Mouse (Mus musculus): ENCODE results near the gene Noxa1. TPM values are rescaled to one million over a fixed set of nuclear protein-coding genes. Genes with fewer than 3 reads are reported as not detected.
A peak's percentile ranks its signal among the peaks of the same experiment; 100 is the strongest.

The Noxa1 gene
- total RNA-seq, 2 experiments from 2014 or later = not detected

DNA sequence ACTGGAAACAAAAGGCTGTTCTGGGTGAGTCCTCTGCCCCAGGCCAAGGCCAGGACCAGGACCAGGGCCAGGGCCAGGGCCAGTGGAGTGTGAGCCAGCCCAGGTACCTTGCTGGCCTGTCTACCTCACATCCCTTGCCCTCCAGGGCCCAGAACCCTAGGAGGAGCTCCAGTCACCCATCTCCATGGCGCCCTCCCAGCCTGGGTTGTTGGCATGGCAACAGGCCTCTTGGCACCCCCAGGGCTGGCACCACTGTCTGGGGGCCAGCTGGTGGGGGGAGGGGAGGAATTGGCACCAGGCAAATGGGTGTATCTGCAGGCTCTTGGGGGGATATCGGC, 39.9 kb downstream of the Noxa1 start:
- no peak for TF ChIP-seq CTCF (IDR thresholded peaks at IDR 0.05)
- peak; percentile 41 for DNase-seq
- Histone ChIP-seq H3K4me3 (peak overlapping the region; percentile 73), H3K27ac (peak overlapping the region; percentile 86)
- intact Hi-C loops (cut with DNase I) = no loop called here

DNA sequence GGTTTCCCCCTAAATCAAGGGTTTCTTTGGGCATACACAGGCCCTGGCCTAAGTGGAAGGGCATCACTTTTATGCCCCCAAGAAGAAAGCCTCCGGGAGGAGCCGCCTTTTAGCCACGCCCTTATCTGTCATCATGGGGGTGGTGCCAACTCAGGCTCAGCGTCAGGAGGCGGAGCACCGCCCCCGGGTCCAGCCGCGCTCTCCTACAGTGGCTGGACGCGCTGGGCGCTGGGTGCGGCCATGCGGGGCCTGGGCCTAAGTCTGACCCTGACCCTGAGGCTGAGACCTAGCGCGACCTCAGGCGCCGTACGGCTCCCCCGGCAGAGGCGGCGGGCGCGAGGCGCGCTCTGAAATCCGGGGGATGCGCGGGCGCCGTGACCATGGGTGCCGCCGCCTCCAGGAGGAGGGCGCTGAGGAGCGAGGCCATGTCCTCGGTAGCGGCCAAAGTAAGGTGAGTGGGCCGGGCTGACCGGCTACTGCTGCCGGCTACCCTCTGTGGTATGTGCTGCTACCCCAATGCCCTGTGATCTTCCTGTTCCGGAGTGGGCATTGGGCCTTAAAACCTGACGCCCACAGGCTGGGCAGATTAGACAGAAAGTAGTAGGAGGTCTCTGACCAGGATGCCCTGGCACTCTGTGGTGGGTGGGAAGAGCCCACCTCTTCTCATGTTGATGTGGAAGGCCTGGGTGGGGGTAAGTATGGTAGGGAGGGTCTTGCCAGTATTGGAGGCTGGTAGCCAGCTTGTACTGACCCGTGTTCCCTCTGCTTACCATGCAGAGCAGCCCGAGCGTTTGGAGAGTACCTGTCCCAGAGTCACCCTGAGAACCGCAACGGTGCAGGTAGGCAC, 40.5 kb downstream of the Noxa1 start, which contains the start of gene Nsmf:
Gene Nsmf (plus strand): TSS at position 135 of the 847 bp plus-strand sequence.
- peak; percentile 93 for DNase-seq
- peak within 1 kb of the TSS; percentile 86 for H3K27ac ChIP-seq
- peak; percentile 22; the same call in 1 of the 2 replicates for TF ChIP-seq CTCF (IDR thresholded peaks at IDR 0.05)
- H3K4me3 ChIP-seq = peak within 1 kb of the TSS; percentile 73
- intact Hi-C loops (cut with DNase I) = no loop called here

DNA sequence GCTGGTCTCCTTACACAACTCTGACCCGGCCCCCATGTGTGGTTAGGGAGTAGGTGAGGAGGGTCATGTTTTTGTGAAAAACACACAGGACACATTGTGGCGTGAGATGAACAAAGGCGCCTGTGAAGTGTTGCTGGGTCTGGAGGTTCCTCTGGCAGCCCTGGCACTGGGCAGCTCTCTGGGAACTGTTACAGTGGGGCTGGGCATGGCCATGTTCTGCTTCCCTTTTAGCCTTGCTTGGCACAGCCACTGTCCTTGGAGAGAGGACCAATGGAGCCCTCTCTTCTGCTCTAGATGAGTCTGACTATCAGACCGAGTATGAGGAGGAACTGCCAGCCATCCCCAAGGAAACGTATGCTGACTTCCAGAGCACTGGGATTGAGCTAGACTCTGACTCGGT, 41.8 kb downstream of the Noxa1 start:
- Histone ChIP-seq H3K4me3 (no peak overlapping the region), H3K27ac (no peak overlapping the region)
- intact Hi-C loops (cut with DNase I) = no loop called here
- no peak for DNase-seq
- TF ChIP-seq CTCF (IDR thresholded peaks at IDR 0.05) = no peak

DNA sequence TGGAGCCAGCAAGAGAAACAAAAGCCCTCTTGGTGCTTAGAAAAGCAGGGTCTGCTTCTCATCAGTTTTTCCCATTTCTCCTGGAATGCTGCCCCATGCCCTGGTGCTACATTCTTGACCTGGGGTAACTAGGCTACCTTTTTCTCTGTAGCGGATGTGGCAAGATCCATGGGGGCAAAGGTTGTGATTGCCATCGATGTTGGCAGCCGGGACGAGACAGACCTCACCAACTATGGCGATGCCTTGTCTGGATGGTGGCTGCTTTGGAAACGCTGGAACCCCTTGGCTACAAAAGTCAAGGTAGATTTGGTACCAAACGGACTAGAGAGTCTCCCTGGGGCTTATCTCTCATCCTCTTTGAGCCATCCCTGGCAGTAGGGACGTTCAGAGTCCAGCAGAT, 43.5 kb downstream of the Noxa1 start:
- intact Hi-C loops (cut with DNase I) = no loop called here
- DNase-seq = no peak
- no peak for TF ChIP-seq CTCF (IDR thresholded peaks at IDR 0.05)

DNA sequence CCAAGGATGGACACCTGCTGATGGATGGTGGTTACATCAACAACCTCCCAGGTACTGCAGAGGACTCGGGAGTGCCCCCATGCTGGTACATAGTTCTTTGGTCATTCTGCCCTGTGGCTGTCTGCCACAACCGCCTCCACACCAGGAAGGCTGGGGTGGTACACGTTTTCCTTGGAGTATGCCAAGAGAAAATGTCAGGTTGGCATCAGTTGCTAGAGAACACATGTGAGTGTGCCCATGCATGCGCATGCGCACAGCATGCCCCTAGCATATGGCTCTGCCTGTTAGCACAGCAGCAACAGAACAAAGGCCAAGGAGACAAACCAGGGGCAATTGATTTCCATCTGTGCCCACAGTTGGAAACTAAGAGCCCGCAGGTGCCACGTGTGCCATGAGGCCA, 44.0 kb downstream of the Noxa1 start:
- Histone ChIP-seq H3K4me3 (no peak overlapping the region), H3K27ac (no peak overlapping the region)
- intact Hi-C loops (cut with DNase I) = no loop called here
- TF ChIP-seq CTCF (IDR thresholded peaks at IDR 0.05) = no peak
- DNase-seq = no peak

More for the DNA sequence above, 43.5 kb downstream of the Noxa1 start:
- Histone ChIP-seq H3K4me3 (no peak overlapping the region), H3K27ac (no peak overlapping the region)

DNA sequence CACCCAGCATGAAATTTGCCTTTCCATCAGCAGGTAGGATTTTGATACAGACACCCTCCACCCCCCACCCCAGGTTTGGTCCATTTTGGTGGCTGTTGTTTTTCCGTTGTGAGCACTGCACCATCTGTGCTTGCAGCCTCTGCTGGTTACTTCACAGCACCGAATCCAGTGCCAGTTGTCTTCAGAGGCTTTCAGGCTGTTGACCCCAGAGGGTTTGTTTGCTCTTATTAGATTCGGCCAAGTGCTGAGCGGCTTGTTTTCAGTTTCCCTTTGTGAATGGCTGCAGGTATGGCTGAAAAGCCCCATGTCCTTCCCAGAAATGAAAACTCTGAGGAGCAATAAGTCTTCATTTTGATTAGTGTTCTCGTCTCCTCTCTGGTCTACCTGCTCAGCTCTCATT, 54.9 kb downstream of the Noxa1 start:
- DNase-seq = no peak
- no peak overlapping the region for H3K4me3 ChIP-seq
- no peak for TF ChIP-seq CTCF (IDR thresholded peaks at IDR 0.05)
- intact Hi-C loops (cut with DNase I) = no loop called here
- no peak overlapping the region for H3K27ac ChIP-seq

Small RNA genes lying within 50 kb of the gene (microRNA-seq; reads per million reads assigned to microRNA genes)
- gene Gm24328 (not detected), gene Mir7664 (not detected)

Other genes starting within 250 kb of the Noxa1 start
- gene Ehmt1, start 175.5 kb downstream of the Noxa1 start, total RNA-seq (2021) = 10 to 100 TPM; 28.3 to 29.0 TPM
- 1 to 10 TPM; 1.9 to 2.8 TPM for gene Arrdc1, start 159.9 kb downstream of the Noxa1 start, total RNA-seq (2021)
- 10 to 100 TPM; 20.6 to 21.2 TPM for gene Zmynd19, start 145.4 kb downstream of the Noxa1 start, total RNA-seq (2021)
- 1 to 10 TPM; 3.4 to 3.8 TPM for gene Dph7, start 132.7 kb downstream of the Noxa1 start, total RNA-seq (2021)
- 10 to 100 TPM; 28.9 to 43.8 TPM for gene Mrpl41, start 120.1 kb downstream of the Noxa1 start, total RNA-seq (2021)
- gene Pnpla7, start 119.1 kb downstream of the Noxa1 start, total RNA-seq (2021) = 10 to 100 TPM; 36.5 to 44.6 TPM
- 10 to 100 TPM in 1 of 2 experiments, 1 to 10 TPM in 1; 6.9 to 15.0 TPM for gene Nsmf, start 40.8 kb downstream of the Noxa1 start, total RNA-seq (2021)
- gene Entpd8, start 14.8 kb downstream of the Noxa1 start, total RNA-seq (2021) = not detected
- 1 to 10 TPM; 4.0 to 5.2 TPM for gene Nrarp, start 85.6 kb upstream of the Noxa1 start, total RNA-seq (2021)
- 1 to 10 TPM in 1 of 2 experiments, under 1 TPM in 1; 0.59 to 1.0 TPM for gene Tor4a, start 101.7 kb upstream of the Noxa1 start, total RNA-seq (2021)
- gene Nelfb, start 116.3 kb upstream of the Noxa1 start, total RNA-seq (2021) = 10 to 100 TPM; 22.3 to 23.1 TPM
- not detected for gene Stpg3, start 119.5 kb upstream of the Noxa1 start, total RNA-seq (2021)
- gene Fam166a, start 123.6 kb upstream of the Noxa1 start, total RNA-seq (2021) = not detected
- 100 to 1,000 TPM; 185 to 269 TPM for gene Tubb4b, start 129.6 kb upstream of the Noxa1 start, total RNA-seq (2021)
- not detected for gene Slc34a3, start 139.2 kb upstream of the Noxa1 start, total RNA-seq (2021)
- gene Rnf224, start 141.6 kb upstream of the Noxa1 start, total RNA-seq (2021) = not detected
- gene Rnf208, start 147.1 kb upstream of the Noxa1 start, total RNA-seq (2021) = under 1 TPM; 0.39 to 0.56 TPM
- not detected for gene Cysrt1, start 147.3 kb upstream of the Noxa1 start, total RNA-seq (2021)
- 1 to 10 TPM in 1 of 2 experiments, under 1 TPM in 1; 0.86 to 1.2 TPM for gene AL732309.1, start 151.7 kb upstream of the Noxa1 start, total RNA-seq (2021)
- 10 to 100 TPM; 11.4 to 12.6 TPM for gene Tmem203, start 160.3 kb upstream of the Noxa1 start, total RNA-seq (2021)
- 1 to 10 TPM; 3.1 to 3.5 TPM for gene Tprn, start 167.5 kb upstream of the Noxa1 start, total RNA-seq (2021)
- 10 to 100 TPM; 28.0 to 35.5 TPM for gene Ssna1, start 177.3 kb upstream of the Noxa1 start, total RNA-seq (2021)
- 10 to 100 TPM; 29.7 to 32.3 TPM for gene Anapc2, start 177.3 kb upstream of the Noxa1 start, total RNA-seq (2021)
- gene Tmem210, start 193.0 kb upstream of the Noxa1 start, total RNA-seq (2021) = not detected
- not detected for gene Lrrc26, start 194.8 kb upstream of the Noxa1 start, total RNA-seq (2021)
- not detected for gene Grin1, start 224.0 kb upstream of the Noxa1 start, total RNA-seq (2021)
- gene Man1b1, start 237.2 kb upstream of the Noxa1 start, total RNA-seq (2021) = 10 to 100 TPM; 12.9 to 16.0 TPM

Measured in gastrocnemius, adult 2 months (tissue).